Mouse (Mus musculus): ENCODE data around the gene Eno1. TPM values are rescaled to one million over a fixed set of nuclear protein-coding genes. Genes with fewer than 3 reads are reported as not detected.
A peak's percentile ranks its signal among the peaks of the same experiment; 100 is the strongest.
"Not testable (repeated sequence)": the region's sequence is repeated elsewhere in the genome, so short reads cannot be mapped to it uniquely, and the experiment has no call there.

The Eno1 gene
- polyA plus RNA-seq, 1 experiment from 2014 or later, result 700 TPM

- DNase-seq (ENCODE audit: low spot score), result no peak
Observed at GRCm38 (mm10) chr4:150249731-150250270, 13.3 kb downstream of the Eno1 start.

DNA sequence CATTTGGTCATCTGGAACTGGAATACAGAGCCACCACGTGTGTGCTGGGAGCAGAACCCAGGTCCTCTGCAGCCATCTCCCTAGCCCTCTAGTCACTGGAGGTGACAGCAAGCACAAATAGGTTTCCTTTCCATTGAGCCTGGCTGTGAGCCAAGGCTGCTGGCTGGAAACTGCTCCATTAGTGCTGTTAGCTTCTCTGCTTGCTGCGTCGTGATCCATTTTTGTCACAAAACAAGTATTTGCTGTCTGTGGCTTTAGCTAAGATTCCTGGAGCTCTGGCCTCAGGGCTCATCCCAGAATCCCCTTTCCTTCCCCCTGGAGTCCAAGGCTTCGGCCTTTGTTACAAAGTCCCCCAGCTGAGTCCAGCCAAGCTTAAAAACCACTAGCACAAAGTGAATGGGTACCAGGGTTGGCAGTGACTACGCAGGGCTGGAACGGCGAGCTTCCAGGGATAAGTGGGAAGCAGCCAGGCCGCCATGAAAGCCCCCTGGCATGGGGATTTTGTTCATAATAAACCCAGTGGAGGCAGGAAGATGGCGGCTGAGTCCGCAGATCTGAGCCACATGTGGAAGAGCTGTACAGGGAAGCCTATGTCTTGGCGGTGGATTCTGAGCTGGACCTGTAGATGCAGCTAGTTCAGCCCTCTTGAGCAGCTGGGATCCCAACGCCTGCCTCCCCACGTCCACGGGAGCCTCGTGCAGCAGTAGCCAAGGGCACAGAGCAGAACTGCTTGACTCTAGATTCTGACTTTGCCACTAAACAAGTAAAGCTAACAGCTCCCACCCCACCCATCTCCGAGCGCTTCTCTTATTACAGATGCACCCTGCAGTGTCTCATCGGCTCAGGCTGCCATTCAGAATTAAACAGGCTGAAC is 14.3 kb downstream of the Eno1 start:
- DNase-seq (ENCODE audit: low spot score), result no peak

GRCm38 (mm10) chr4:150254416-150254815 is 17.9 kb downstream of the Eno1 start:
- no peak for DNase-seq (ENCODE audit: low spot score)

DNA sequence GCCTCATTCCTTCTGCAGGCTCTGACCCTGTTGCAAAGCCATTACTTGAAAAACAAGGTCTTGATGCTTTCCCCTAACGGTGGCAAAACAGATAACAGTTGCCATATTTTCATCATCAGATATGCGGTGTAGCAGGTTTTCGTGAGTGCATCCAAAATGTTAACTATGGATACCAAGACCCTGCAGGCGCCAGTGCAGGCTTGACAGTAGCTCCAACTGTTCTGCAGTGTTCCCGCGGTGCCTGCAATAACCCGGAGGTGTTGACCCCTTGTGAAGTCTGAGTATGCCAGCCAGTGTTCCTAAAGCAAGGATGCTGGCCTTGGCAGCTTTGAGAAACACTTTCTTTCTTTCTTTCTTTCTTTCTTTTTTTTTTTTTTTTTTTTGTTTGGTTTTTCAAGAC is 18.7 kb downstream of the Eno1 start:
- no peak for DNase-seq (ENCODE audit: low spot score)

GRCm38 (mm10) chr4:150257252-150258204 is 21.0 kb downstream of the Eno1 start:
- DNase-seq (ENCODE audit: low spot score), result peak; percentile 66

DNA sequence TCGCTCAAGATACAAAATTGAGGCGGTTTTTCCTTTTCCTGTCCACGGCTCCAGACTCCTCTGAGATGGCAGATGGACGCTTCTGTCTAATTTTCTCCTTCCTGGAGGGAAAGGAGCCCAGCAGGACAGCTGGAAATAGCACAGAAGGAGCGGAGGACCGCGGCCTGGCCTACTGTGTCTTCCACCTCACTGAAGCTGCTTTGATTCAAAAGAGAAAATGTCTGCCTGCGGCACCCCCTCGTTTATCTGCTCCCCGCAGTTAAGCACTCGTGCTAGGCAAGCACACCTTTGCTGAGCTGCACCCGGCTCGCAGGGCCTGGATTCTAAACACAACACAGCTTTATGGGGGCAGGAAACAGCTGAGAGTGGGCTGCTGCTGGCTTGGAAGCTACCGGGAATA is 21.9 kb downstream of the Eno1 start:
- DNase-seq (ENCODE audit: low spot score), result no peak

- no peak for DNase-seq (ENCODE audit: low spot score)
Observed at GRCm38 (mm10) chr4:150259577-150259976, 23.1 kb downstream of the Eno1 start.

DNA sequence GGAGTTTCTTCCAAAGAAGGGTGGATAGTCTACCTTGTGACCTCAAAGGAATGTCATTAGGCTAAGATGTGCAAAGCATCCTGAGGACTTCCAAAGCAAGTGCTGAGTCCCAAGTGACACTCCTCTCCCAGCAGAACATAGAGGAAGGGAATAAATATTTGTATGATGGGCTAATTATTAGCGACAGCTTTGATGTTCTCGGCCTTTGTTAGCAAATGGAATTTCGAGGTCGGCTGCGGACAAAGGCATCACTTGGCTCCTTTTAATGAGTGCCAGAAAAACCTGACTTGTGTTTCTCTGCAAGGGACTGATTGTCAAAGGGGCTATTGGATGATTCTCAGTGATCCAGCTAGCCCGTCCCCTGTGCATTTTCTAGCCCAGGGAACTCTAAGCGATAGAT is 23.6 kb downstream of the Eno1 start:
- DNase-seq (ENCODE audit: low spot score), result no peak

- peak; percentile 43 for DNase-seq (ENCODE audit: low spot score)
Observed at GRCm38 (mm10) chr4:150260745-150261144, 24.2 kb downstream of the Eno1 start.

DNA sequence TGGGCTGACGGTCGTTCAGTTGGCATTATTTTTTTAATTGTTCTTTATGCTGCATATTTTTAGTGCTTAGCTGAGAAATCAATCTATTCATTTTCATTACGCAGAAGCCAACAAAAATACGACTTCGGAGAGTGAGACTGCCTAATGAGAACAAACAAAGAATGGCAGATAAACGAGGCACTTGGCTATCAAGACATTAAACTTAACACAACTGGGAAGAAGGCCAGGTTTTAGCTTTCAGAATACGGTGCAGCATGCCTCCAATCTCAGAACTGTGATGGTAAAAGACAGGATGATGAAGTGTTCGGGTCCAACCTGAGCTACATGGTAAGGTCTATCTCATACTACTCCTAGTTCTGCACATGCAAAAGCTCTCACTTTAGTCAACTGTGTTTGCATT is 25.8 kb downstream of the Eno1 start:
- DNase-seq (ENCODE audit: low spot score), result no peak

- DNase-seq (ENCODE audit: low spot score), result peak; percentile 49
Observed at GRCm38 (mm10) chr4:150264903-150265302, 28.4 kb downstream of the Eno1 start.

- DNase-seq (ENCODE audit: low spot score), result no peak
Observed at GRCm38 (mm10) chr4:150265471-150265870, 28.9 kb downstream of the Eno1 start.

DNA sequence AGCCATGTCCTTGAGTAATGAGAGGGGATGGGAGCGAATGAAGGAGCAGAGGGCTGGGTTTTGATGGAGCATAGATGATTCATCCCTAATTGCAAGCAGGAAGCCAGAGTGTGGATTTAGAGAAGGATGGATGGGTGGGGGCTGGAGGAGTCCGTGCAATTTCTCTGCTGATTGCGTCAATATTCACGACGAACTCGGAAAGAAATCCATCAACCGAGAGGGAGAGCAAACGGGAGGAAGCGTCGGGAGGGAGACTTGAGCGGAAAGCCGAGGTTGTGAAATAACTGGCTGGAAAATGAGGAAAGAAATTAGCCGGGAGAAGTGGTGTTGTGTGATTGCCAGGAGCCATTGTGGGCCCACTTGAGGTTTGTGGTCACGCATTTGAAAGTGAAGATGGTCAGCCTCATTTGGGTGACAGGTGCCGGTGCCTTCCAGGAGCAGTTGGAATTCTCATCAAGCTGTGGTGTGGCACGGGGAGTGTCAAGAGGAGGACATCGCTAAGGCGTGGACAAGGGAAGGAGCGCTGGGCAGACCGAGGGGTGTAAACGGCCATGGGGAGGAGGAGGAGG is 30.2 kb downstream of the Eno1 start:
- DNase-seq (ENCODE audit: low spot score), result no peak

GRCm38 (mm10) chr4:150268674-150269653 is 32.4 kb downstream of the Eno1 start:
- DNase-seq (ENCODE audit: low spot score), result peak; percentile 51

DNA sequence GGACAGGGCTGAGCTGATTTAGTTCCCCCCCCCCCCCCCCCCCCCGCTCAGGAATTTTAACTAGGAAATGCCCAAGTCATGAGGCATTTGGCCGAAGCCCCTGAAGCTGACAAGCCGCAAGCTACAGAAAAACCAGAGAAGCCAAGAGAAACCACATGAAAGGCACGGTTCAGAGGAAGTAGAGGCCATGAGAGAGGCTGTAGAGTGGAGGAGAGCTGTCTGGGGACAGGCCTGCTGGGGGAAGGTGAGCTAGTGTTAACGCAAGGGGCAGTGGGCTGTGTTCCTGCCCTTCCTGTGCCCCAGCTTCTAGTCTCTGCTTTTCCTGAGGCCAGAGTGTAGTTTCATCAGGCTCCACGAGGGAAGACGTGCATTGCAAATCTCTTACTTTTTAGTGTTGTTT is 33.2 kb downstream of the Eno1 start:
- DNase-seq (ENCODE audit: low spot score), result peak; percentile 53

GRCm38 (mm10) chr4:150270718-150271117 is 34.2 kb downstream of the Eno1 start:
- DNase-seq (ENCODE audit: low spot score), result not testable (repeated sequence)

DNA sequence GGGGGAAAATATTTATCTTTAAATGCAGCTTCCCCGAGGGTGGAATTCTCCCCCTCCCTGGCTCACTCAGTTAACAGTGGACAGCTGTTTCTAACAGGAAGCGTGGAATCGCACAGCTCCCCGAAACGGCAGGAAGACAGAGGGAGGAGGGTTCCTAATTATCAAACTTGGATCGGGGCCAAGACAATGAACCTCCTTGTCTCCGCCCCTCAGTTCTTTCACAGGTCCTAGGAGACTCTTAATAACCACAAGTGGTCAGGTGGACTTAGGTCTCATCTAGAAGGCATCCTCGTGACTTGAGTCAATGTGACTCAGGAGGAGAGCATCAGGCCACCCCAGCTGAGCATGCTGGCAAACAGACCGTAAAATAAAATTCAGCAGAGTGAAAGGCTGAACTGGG is 36.2 kb downstream of the Eno1 start:
- no peak for DNase-seq (ENCODE audit: low spot score)

GRCm38 (mm10) chr4:150275531-150275930 is 39.0 kb downstream of the Eno1 start:
- no peak for DNase-seq (ENCODE audit: low spot score)

- not testable (repeated sequence) for DNase-seq (ENCODE audit: low spot score)
Observed at GRCm38 (mm10) chr4:150279336-150279735, 42.8 kb downstream of the Eno1 start.

GRCm38 (mm10) chr4:150280002-150280401 is 43.5 kb downstream of the Eno1 start:
- no peak for DNase-seq (ENCODE audit: low spot score)

Data from thymus, postnatal 0 days (tissue).